Mouse (Mus musculus): ENCODE results near the gene Scgn. TPM values are rescaled to one million over a fixed set of nuclear protein-coding genes. Genes with fewer than 3 reads are reported as not detected.

Scgn gene
- total and polyA plus RNA-seq, 3 experiments: not detected

GRCm38 (mm10) chr13:23906906-23907305 is 84.1 kb downstream of the Scgn start:
- Histone ChIP-seq H3K36me3 (ENCODE audit: control insufficient read depth in 1 of 2, insufficient read depth in 2 of 2, low read length in 2 of 2) (peaks cover 0 to 18% of the 10 kb centered on the region in 2 experiments; a peak in 2 of 4 replicates), H3K9me3 (replicated peaks; ENCODE audit: insufficient read depth, low read length) (no peaks in the 10 kb centered on the region), H3K27ac (ENCODE audit: control insufficient read depth, low read depth, low read length) (no peak overlapping the region), H3K4me1 (ENCODE audit: control insufficient read depth in 1 of 2, insufficient read depth in 2 of 2, low read length in 2 of 2) (peaks cover 7 to 12% of the 10 kb centered on the region in 2 experiments), H3K9ac (ENCODE audit: control insufficient read depth, low read depth, low read length, poor library complexity, severe bottlenecking) (no peak overlapping the region), H3K4me3 (ENCODE audit: control insufficient read depth in 1 of 2, insufficient read depth in 1 of 2, low read depth in 2 of 2, low read length in 2 of 2) (no peak overlapping the region), H3K79me2 (ENCODE audit: control insufficient read depth, insufficient read depth, low read length, poor library complexity) (no peaks in the 10 kb centered on the region), H3K27me3 (ENCODE audit: control insufficient read depth in 1 of 2, insufficient read depth in 2 of 2, low read length in 2 of 2) (no peaks in the 10 kb centered on the region; a peak in 2 of 4 replicates)
- no peak for DNase-seq (ENCODE audit: low read depth, low spot score)
- TF ChIP-seq ETS1 (IDR thresholded peaks at IDR 0.05; ENCODE audit: low read depth, low read length) (no peak), CTCF (IDR thresholded peaks at IDR 0.05 in 2 of 3, conservative IDR thresholded peaks at IDR 0.05 in 1 of 3; ENCODE audit: control insufficient read depth in 1 of 3, insufficient read depth in 1 of 3, low read depth in 2 of 3, low read length in 3 of 3, poor library complexity in 1 of 3, severe bottlenecking in 1 of 3) (no peak), NRF1 (IDR thresholded peaks at IDR 0.05; ENCODE audit: insufficient read depth, low read depth, low read length, poor library complexity, severe bottlenecking) (no peak), RAD21 (IDR thresholded peaks at IDR 0.05; ENCODE audit: low read depth, low read length) (no peak), EP300 (IDR thresholded peaks at IDR 0.05; ENCODE audit: low read depth in 1 of 2, low read length in 2 of 2) (no peak), KAT2A (conservative IDR thresholded peaks at IDR 0.05; ENCODE audit: low read depth, low read length) (no peak), ZNF384 (IDR thresholded peaks at IDR 0.05; ENCODE audit: low read depth, low read length) (no peak), GABPA (IDR thresholded peaks at IDR 0.05; ENCODE audit: low read depth, low read length) (no peak), ZKSCAN1 (IDR thresholded peaks at IDR 0.05; ENCODE audit: low read depth, low read length) (no peak), CHD2 (IDR thresholded peaks at IDR 0.05; ENCODE audit: low read length) (no peak)

Other genes with a start within 250 kb of the Scgn start
- gene Hist1h3c, start 245.6 kb downstream of the Scgn start, total RNA-seq (2012; rRNA removed): 1,651 and 2,239 TPM in 2 replicates
- gene Hist1h3c, start 245.6 kb downstream of the Scgn start, polyA plus RNA-seq (2012; ENCODE audit: insufficient read depth in 1 of 2, insufficient read length in 2 of 2, low read depth in 1 of 2, low replicate concordance in 2 of 2, missing spikeins in 1 of 2): 1 to 10 TPM in 1 of 2 experiments, not detected in 1; 1.7 TPM
- gene Hist1h2bb, start 244.5 kb downstream of the Scgn start, total RNA-seq (2012; rRNA removed): 2,278 and 3,150 TPM in 2 replicates
- gene Hist1h2bb, start 244.5 kb downstream of the Scgn start, polyA plus RNA-seq (2012; ENCODE audit: insufficient read depth in 1 of 2, insufficient read length in 2 of 2, low read depth in 1 of 2, low replicate concordance in 2 of 2, missing spikeins in 1 of 2): 1 to 10 TPM in 1 of 2 experiments, not detected in 1; 3.2 TPM
- 2,219 and 2,780 TPM in 2 replicates for gene Hist1h2ab, start 240.1 kb downstream of the Scgn start, total RNA-seq (2012; rRNA removed)
- gene Hist1h2ab, start 240.1 kb downstream of the Scgn start, polyA plus RNA-seq (2012; ENCODE audit: insufficient read depth in 1 of 2, insufficient read length in 2 of 2, low read depth in 1 of 2, low replicate concordance in 2 of 2, missing spikeins in 1 of 2): 1 to 10 TPM in 1 of 2 experiments, not detected in 1; 8.0 TPM
- gene Hist1h3b, start 238.9 kb downstream of the Scgn start, total RNA-seq (2012; rRNA removed): 1,725 and 2,102 TPM in 2 replicates
- 1 to 10 TPM in 1 of 2 experiments, not detected in 1; 6.6 TPM for gene Hist1h3b, start 238.9 kb downstream of the Scgn start, polyA plus RNA-seq (2012; ENCODE audit: insufficient read depth in 1 of 2, insufficient read length in 2 of 2, low read depth in 1 of 2, low replicate concordance in 2 of 2, missing spikeins in 1 of 2)
- gene Hist1h4b, start 234.2 kb downstream of the Scgn start, total RNA-seq (2012; rRNA removed): 3,071 and 3,339 TPM in 2 replicates
- 10 to 100 TPM in 1 of 2 experiments, not detected in 1; 19.0 TPM for gene Hist1h4b, start 234.2 kb downstream of the Scgn start, polyA plus RNA-seq (2012; ENCODE audit: insufficient read depth in 1 of 2, insufficient read length in 2 of 2, low read depth in 1 of 2, low replicate concordance in 2 of 2, missing spikeins in 1 of 2)
- gene Hist1h4a, start 230.0 kb downstream of the Scgn start, total RNA-seq (2012; rRNA removed): 2,939 and 3,025 TPM in 2 replicates
- 1 to 10 TPM in 1 of 2 experiments, not detected in 1; 9.8 TPM for gene Hist1h4a, start 230.0 kb downstream of the Scgn start, polyA plus RNA-seq (2012; ENCODE audit: insufficient read depth in 1 of 2, insufficient read length in 2 of 2, low read depth in 1 of 2, low replicate concordance in 2 of 2, missing spikeins in 1 of 2)
- gene Hist1h3a, start 228.8 kb downstream of the Scgn start, total RNA-seq (2012; rRNA removed): 1,097 and 1,298 TPM in 2 replicates
- gene Hist1h3a, start 228.8 kb downstream of the Scgn start, polyA plus RNA-seq (2012; ENCODE audit: insufficient read depth in 1 of 2, insufficient read length in 2 of 2, low read depth in 1 of 2, low replicate concordance in 2 of 2, missing spikeins in 1 of 2): 1 to 10 TPM in 1 of 2 experiments, not detected in 1; 6.5 TPM
- gene Hist1h1a, start 227.5 kb downstream of the Scgn start, total RNA-seq (2012; rRNA removed): 2,211 and 2,669 TPM in 2 replicates
- gene Hist1h1a, start 227.5 kb downstream of the Scgn start, polyA plus RNA-seq (2012; ENCODE audit: insufficient read depth in 1 of 2, insufficient read length in 2 of 2, low read depth in 1 of 2, low replicate concordance in 2 of 2, missing spikeins in 1 of 2): 1 to 10 TPM in 1 of 2 experiments, not detected in 1; 4.1 TPM
- gene Trim38, start 221.3 kb downstream of the Scgn start, total RNA-seq (2012; rRNA removed): not detected in 2 replicates
- not detected for gene Trim38, start 221.3 kb downstream of the Scgn start, polyA plus RNA-seq (2012; ENCODE audit: insufficient read depth in 1 of 2, insufficient read length in 2 of 2, low read depth in 1 of 2, low replicate concordance in 2 of 2, missing spikeins in 1 of 2)
- not detected in 2 replicates for gene Slc17a2, start 184.2 kb downstream of the Scgn start, total RNA-seq (2012; rRNA removed)
- gene Slc17a2, start 184.2 kb downstream of the Scgn start, polyA plus RNA-seq (2012; ENCODE audit: insufficient read depth in 1 of 2, insufficient read length in 2 of 2, low read depth in 1 of 2, low replicate concordance in 2 of 2, missing spikeins in 1 of 2): not detected
- gene Slc17a3, start 151.8 kb downstream of the Scgn start, total RNA-seq (2012; rRNA removed): not detected in 2 replicates
- gene Slc17a3, start 151.8 kb downstream of the Scgn start, polyA plus RNA-seq (2012; ENCODE audit: insufficient read depth in 1 of 2, insufficient read length in 2 of 2, low read depth in 1 of 2, low replicate concordance in 2 of 2, missing spikeins in 1 of 2): not detected
- gene Slc17a1, start 123.5 kb downstream of the Scgn start, total RNA-seq (2012; rRNA removed): not detected in 2 replicates
- gene Slc17a1, start 123.5 kb downstream of the Scgn start, polyA plus RNA-seq (2012; ENCODE audit: insufficient read depth in 1 of 2, insufficient read length in 2 of 2, low read depth in 1 of 2, low replicate concordance in 2 of 2, missing spikeins in 1 of 2): not detected
- 0.20 TPM in 1 of 2 replicates, not detected in the other for gene Slc17a4, start 76.2 kb downstream of the Scgn start, total RNA-seq (2012; rRNA removed)
- gene Slc17a4, start 76.2 kb downstream of the Scgn start, polyA plus RNA-seq (2012; ENCODE audit: insufficient read depth in 1 of 2, insufficient read length in 2 of 2, low read depth in 1 of 2, low replicate concordance in 2 of 2, missing spikeins in 1 of 2): under 1 TPM in 1 of 2 experiments, not detected in 1; 0.54 TPM
- not detected in 2 replicates for gene Hist1h2ba, start 57.1 kb downstream of the Scgn start, total RNA-seq (2012; rRNA removed)
- gene Hist1h2ba, start 57.1 kb downstream of the Scgn start, polyA plus RNA-seq (2012; ENCODE audit: insufficient read depth in 1 of 2, insufficient read length in 2 of 2, low read depth in 1 of 2, low replicate concordance in 2 of 2, missing spikeins in 1 of 2): under 1 TPM in 1 of 2 experiments, not detected in 1; 0.58 TPM
- gene Hist1h2aa, start 56.8 kb downstream of the Scgn start, total RNA-seq (2012; rRNA removed): not detected in 2 replicates
- 1 to 10 TPM in 1 of 2 experiments, not detected in 1; 1.6 TPM for gene Hist1h2aa, start 56.8 kb downstream of the Scgn start, polyA plus RNA-seq (2012; ENCODE audit: insufficient read depth in 1 of 2, insufficient read length in 2 of 2, low read depth in 1 of 2, low replicate concordance in 2 of 2, missing spikeins in 1 of 2)

Data from MEL (cell line).